Mouse (Mus musculus) bone marrow macrophage, adult 2 months (primary cell): ENCODE results near the gene Tnp1.

Experiments used
- CTCF ChIP-seq: IDR thresholded peaks from 2 replicates; pipeline ENCODE4 v1.5.1; 2012; ENCODE audit warnings: low read depth, mild to moderate bottlenecking, low read length, moderate library complexity
- POLR2A ChIP-seq: IDR thresholded peaks from 2 replicates; pipeline ENCODE4 v1.6.1; 2012; ENCODE audit warnings: mild to moderate bottlenecking, low read depth, low read length, borderline replicate concordance

- TF ChIP-seq CTCF (no peak), POLR2A (no peak)
Measured at GRCm38 (mm10) chr1:73002637-73003036, 13.1 kb downstream of the Tnp1 start.
